Mouse (Mus musculus): ENCODE measurements around the gene Aldh2. TPM values are rescaled to one million over a fixed set of nuclear protein-coding genes. Genes with fewer than 3 reads are reported as not detected.
A peak's percentile ranks its signal among the peaks of the same experiment; 100 is the strongest.

Aldh2 gene
- total and polyA plus RNA-seq, 2 experiments = 1,488 to 4,351 TPM

DNA sequence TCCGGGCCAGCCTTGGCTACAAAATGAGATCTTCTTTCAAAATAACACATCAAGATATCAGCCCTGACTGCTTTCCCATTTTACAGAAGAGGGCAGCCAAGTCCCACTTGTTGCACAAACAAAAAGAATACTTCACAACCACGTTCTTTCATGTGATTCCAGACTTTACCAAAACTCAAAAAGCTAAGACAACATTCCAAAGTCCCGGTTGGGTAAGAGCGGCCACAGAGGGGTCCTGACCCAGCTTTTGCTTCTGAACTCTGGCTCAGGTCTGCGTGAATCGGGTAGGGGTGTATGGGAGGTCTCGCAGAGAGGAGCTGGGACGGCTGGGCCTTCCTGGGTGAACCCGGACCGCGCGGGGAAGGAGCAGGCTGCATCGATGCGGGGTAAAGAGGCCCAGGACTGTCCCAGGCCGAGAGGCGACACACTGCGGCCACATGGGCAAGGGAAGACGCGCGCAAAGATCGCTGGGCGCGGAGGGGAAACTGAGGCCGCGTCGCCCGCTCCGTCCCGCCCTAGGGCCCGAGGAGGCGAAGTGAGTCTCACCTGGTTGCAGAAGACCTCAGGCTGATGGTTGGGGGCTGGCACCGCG, 712 bp downstream of the Aldh2 start:
- peak; percentile 97 for DNase-seq (ENCODE audit: extremely low read depth, low read depth, low spot score)
- peak overlapping the region; percentile 97 for H3K9ac ChIP-seq (ENCODE audit: low read depth, low read length)
- H3K79me2 ChIP-seq (ENCODE audit: control insufficient read depth, insufficient read depth, low read length) = peaks cover 26% of the 10 kb centered on the region
- under 1% methylated on average over 33 of the region's 33 CpGs for WGBS
- peaks cover 27% of the 10 kb centered on the region for H3K4me1 ChIP-seq (ENCODE audit: control insufficient read depth, insufficient read depth, low read length)
- H3K27me3 ChIP-seq (ENCODE audit: control insufficient read depth, insufficient read depth, low read length) = no peaks in the 10 kb centered on the region
- peak overlapping the region; percentile 81 for H3K4me3 ChIP-seq (ENCODE audit: insufficient read depth, low read depth, low read length)
- H3K36me3 ChIP-seq (ENCODE audit: control insufficient read depth, insufficient read depth, low read length) = peaks cover 4% of the 10 kb centered on the region
- H3K27ac ChIP-seq (replicated peaks; ENCODE audit: insufficient read depth, low read depth, low read length) = peak overlapping the region; percentile 98
- TF ChIP-seq POLR2A (IDR thresholded peaks at IDR 0.05; ENCODE audit: extremely low read depth, insufficient read depth, low read length) = no peak
- TF ChIP-seq CTCF (IDR thresholded peaks at IDR 0.05; ENCODE audit: low read depth, low read length) = no peak

DNA sequence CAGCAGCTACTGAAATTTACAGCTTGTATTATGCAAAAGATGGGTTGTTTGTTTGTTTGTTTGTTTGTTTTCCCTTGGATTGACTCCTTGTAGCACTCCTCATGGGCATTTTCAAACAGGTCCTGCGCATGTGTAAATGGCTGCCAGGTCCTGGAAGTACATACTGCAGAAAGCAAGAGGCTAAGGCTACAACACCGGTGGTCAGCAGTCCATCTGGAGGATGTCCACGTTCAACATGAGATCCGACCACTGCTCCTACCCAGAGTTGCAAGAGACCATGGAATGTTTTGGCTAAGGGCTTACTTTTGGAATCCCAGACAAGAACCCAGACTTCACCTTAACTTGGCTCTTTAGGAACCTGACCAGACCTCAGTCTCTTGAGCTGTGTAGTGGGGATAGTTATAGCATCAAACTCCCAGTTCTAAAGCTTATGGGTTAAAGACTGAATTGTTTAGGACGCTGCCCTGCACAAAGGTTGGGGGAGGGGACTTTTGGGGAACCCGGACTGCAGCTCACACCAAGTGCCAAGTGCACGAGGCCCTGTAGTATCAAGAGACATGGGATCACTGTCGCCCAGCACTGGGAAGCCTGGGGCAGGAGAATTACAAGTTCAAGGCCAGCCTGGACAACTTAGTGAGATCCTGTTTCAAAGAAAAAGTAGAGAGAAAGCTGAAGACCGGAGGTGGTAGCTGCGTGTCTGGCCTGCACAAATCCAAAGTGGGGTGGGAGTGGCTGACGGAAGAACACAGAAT, 1.4 kb downstream of the Aldh2 start:
- WGBS = 4% methylated on average over 11 of the region's 11 CpGs
- Histone ChIP-seq H3K27me3 (ENCODE audit: control insufficient read depth, insufficient read depth, low read length) (no peaks in the 10 kb centered on the region), H3K4me1 (ENCODE audit: control insufficient read depth, insufficient read depth, low read length) (peaks cover 30% of the 10 kb centered on the region), H3K79me2 (ENCODE audit: control insufficient read depth, insufficient read depth, low read length) (peaks cover 31% of the 10 kb centered on the region), H3K27ac (replicated peaks; ENCODE audit: insufficient read depth, low read depth, low read length) (peak overlapping the region; percentile 98), H3K36me3 (ENCODE audit: control insufficient read depth, insufficient read depth, low read length) (peaks cover 4% of the 10 kb centered on the region), H3K4me3 (ENCODE audit: insufficient read depth, low read depth, low read length) (peak overlapping the region; percentile 81), H3K9ac (ENCODE audit: low read depth, low read length) (peak overlapping the region; percentile 66)
- TF ChIP-seq CTCF (IDR thresholded peaks at IDR 0.05; ENCODE audit: low read depth, low read length) (no peak), POLR2A (IDR thresholded peaks at IDR 0.05; ENCODE audit: extremely low read depth, insufficient read depth, low read length) (no peak)
- no peak for DNase-seq (ENCODE audit: extremely low read depth, low read depth, low spot score)

DNA sequence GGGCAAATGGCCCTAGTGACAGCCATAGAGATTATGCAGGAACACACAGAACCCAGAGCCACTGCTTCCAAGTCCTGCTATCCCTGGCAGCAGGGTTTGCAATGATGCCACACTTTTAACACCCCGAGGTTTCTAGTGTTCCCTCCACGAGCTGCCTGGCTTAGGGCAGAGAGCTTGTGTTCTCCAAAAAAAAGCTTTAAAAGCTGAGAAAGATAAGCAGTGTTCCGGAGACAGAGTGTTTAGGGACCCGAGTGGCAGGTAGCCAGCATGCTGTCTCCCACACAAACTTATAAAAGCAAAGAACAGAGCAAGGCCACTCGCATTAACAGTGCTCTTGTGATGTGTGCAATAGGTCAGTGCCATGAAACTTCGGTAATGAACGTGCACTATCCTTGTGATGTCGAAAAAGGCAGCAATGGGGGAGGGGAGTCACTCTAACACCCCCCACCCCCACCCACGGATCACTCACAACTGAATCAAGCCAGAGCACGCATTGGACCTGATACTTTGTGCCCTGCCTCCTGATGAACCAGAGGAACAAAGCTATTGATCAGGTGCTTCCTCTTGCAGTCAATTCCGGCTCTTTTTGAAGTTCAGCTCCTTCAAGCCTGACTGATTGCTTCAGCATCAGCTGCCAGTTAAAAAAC, 2.1 kb downstream of the Aldh2 start:
- 7% methylated on average over 11 of the region's 11 CpGs for WGBS
- H3K4me1 ChIP-seq (ENCODE audit: control insufficient read depth, insufficient read depth, low read length) = peaks cover 33% of the 10 kb centered on the region
- peaks cover 4% of the 10 kb centered on the region for H3K36me3 ChIP-seq (ENCODE audit: control insufficient read depth, insufficient read depth, low read length)
- H3K27ac ChIP-seq (replicated peaks; ENCODE audit: insufficient read depth, low read depth, low read length) = peak overlapping the region; percentile 98
- no peak for TF ChIP-seq CTCF (IDR thresholded peaks at IDR 0.05; ENCODE audit: low read depth, low read length)
- no peak for TF ChIP-seq POLR2A (IDR thresholded peaks at IDR 0.05; ENCODE audit: extremely low read depth, insufficient read depth, low read length)
- H3K4me3 ChIP-seq (ENCODE audit: insufficient read depth, low read depth, low read length) = peak overlapping the region; percentile 37
- peak; percentile 91 for DNase-seq (ENCODE audit: extremely low read depth, low read depth, low spot score)
- peak overlapping the region; percentile 70 for H3K9ac ChIP-seq (ENCODE audit: low read depth, low read length)
- H3K79me2 ChIP-seq (ENCODE audit: control insufficient read depth, insufficient read depth, low read length) = peaks cover 33% of the 10 kb centered on the region
- no peaks in the 10 kb centered on the region for H3K27me3 ChIP-seq (ENCODE audit: control insufficient read depth, insufficient read depth, low read length)

DNA sequence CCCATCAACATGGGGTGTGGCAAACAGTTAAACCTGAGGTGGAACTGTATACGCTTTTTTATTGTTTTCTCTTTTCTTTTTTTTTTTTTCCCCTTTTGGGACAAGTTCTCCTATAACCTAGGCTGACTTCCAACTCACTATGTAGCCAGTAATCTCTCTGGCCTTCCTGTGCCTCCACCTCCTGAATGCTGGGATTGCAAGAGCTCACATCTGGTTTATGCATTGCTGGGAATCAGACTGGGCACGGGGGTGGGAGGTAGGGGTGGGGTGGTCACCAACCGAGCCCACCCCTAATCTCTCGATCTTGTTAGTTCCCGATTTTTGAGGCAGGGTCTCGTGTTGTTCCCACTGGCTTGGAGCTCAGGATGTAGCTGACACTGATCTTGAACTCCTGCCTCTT, 3.7 kb downstream of the Aldh2 start:
- Histone ChIP-seq H3K4me1 (ENCODE audit: control insufficient read depth, insufficient read depth, low read length) (peaks cover 46% of the 10 kb centered on the region), H3K9ac (ENCODE audit: low read depth, low read length) (peak overlapping the region; percentile 35), H3K27me3 (ENCODE audit: control insufficient read depth, insufficient read depth, low read length) (no peaks in the 10 kb centered on the region), H3K27ac (replicated peaks; ENCODE audit: insufficient read depth, low read depth, low read length) (peak overlapping the region; percentile 42), H3K79me2 (ENCODE audit: control insufficient read depth, insufficient read depth, low read length) (peaks cover 38% of the 10 kb centered on the region), H3K4me3 (ENCODE audit: insufficient read depth, low read depth, low read length) (no peak overlapping the region), H3K36me3 (ENCODE audit: control insufficient read depth, insufficient read depth, low read length) (peaks cover 4% of the 10 kb centered on the region)
- TF ChIP-seq POLR2A (IDR thresholded peaks at IDR 0.05; ENCODE audit: extremely low read depth, insufficient read depth, low read length) (no peak), CTCF (IDR thresholded peaks at IDR 0.05; ENCODE audit: low read depth, low read length) (no peak)
- WGBS = 66% methylated on average over 6 of the region's 6 CpGs
- no peak for DNase-seq (ENCODE audit: extremely low read depth, low read depth, low spot score)

DNA sequence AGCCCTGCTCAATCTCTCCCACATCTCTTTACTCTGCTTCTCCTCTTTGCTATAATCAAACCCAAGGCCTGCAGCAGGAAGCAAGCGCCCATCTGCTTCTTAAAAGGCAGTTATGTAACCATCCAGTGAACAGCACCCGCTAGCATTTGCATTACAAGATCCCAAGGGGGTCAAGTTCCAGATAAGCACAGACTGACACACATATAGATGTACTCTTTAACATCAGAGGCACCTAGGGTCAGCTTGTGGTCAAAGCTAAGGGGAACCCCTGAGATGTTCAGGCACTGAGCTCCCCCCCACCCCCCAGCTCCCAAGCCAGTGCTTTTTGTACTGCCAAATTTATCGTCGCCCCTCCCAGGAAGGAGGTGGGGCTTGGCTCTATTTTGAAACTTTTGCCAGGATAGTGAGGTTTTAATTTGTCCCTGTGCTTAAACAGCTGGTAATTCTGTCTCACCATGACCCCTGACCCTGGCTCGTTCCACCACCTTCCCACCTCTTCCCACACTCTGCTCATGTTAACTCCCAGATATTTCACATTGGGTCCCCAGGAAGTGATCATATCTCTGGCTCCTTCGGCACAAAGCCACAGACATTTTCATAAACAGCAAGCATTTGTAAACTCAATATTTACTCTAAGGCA, 7.1 kb downstream of the Aldh2 start:
- TF ChIP-seq CTCF (IDR thresholded peaks at IDR 0.05; ENCODE audit: low read depth, low read length) = no peak
- TF ChIP-seq POLR2A (IDR thresholded peaks at IDR 0.05; ENCODE audit: extremely low read depth, insufficient read depth, low read length) = no peak
- peak overlapping the region; percentile 11; the same call in 1 of the 2 replicates for H3K9ac ChIP-seq (ENCODE audit: low read depth, low read length)
- peak overlapping the region; percentile 95 for H3K27ac ChIP-seq (replicated peaks; ENCODE audit: insufficient read depth, low read depth, low read length)
- peaks cover 48% of the 10 kb centered on the region for H3K79me2 ChIP-seq (ENCODE audit: control insufficient read depth, insufficient read depth, low read length)
- H3K36me3 ChIP-seq (ENCODE audit: control insufficient read depth, insufficient read depth, low read length) = peaks cover 5% of the 10 kb centered on the region
- no peak overlapping the region for H3K4me3 ChIP-seq (ENCODE audit: insufficient read depth, low read depth, low read length)
- H3K27me3 ChIP-seq (ENCODE audit: control insufficient read depth, insufficient read depth, low read length) = no peaks in the 10 kb centered on the region
- peak; percentile 87 for DNase-seq (ENCODE audit: extremely low read depth, low read depth, low spot score)
- WGBS = 0% methylated on average over 6 of the region's 6 CpGs
- peaks cover 60% of the 10 kb centered on the region for H3K4me1 ChIP-seq (ENCODE audit: control insufficient read depth, insufficient read depth, low read length)
